Mouse (Mus musculus) neural tube, embryonic 15.5 days (tissue): Measurements from ENCODE around the gene Dusp10. TPM values are rescaled to one million over a fixed set of nuclear protein-coding genes. Genes with fewer than 3 reads are reported as not detected.

Source experiments
- ATAC-seq: fragments of 200-750 bp; cut with Nextera tagmentation; 2 replicates; pipeline ENCODE4 v1.8.0; 2017; ENCODE audit warnings: mild to moderate bottlenecking, moderate TSS enrichment, moderate library complexity; ENCODE audit not compliant: low FRiP score
- H3K27ac ChIP-seq: fragments of 300-500 bp; sonication (generic); replicated peaks from 2 replicates; pipeline ENCODE4 v1.5.1; 2015; ENCODE audit warnings: mild to moderate bottlenecking, inconsistent platforms
- H3K27me3 ChIP-seq: fragments of 300-500 bp; sonication (generic); replicated peaks from 2 replicates; pipeline ENCODE4 v1.6.1; 2015; ENCODE audit warnings: inconsistent platforms
- H3K36me3 ChIP-seq: fragments of 300-500 bp; sonication (generic); 2 replicates; pipeline ENCODE4 v1.6.1; 2015; ENCODE audit warnings: inconsistent platforms
- H3K4me1 ChIP-seq: fragments of 300-500 bp; sonication (generic); 2 replicates; pipeline ENCODE4 v1.6.1; 2015; ENCODE audit warnings: inconsistent platforms
- H3K4me2 ChIP-seq: fragments of 300-500 bp; sonication (generic); 2 replicates; pipeline ENCODE4 v1.6.1; 2015; ENCODE audit warnings: inconsistent platforms, mild to moderate bottlenecking, moderate library complexity
- H3K4me3 ChIP-seq: fragments of 300-500 bp; sonication (generic); replicated peaks from 2 replicates; pipeline ENCODE4 v1.5.1; 2015; ENCODE audit warnings: mild to moderate bottlenecking, inconsistent platforms
- H3K9ac ChIP-seq: fragments of 300-500 bp; sonication (generic); replicated peaks from 2 replicates; pipeline ENCODE4 v1.6.1; 2015; ENCODE audit warnings: mild to moderate bottlenecking, inconsistent platforms
- H3K9me3 ChIP-seq: fragments of 300-500 bp; sonication (generic); replicated peaks from 2 replicates; pipeline ENCODE4 v1.6.1; 2016; ENCODE audit warnings: inconsistent platforms
- WGBS: fragments of 180-500 bp; shearing (Covaris S2); methylation state at CpG from one replicate; pipeline ENCODE4 v1.1.7; 2015; ENCODE audit warnings: mixed read lengths; 5-methylcytosine and 5-hydroxymethylcytosine counted together
- polyA plus RNA-seq: library from polyadenylated mRNA; unstranded; fragments of >200 nt; fragmentation: Nextera tagmentation; extraction: Ambion mirVana; gene quantifications from 2 replicates; pipeline ENCODE4 v1.2.1, GENCODE M21; 2015

Dusp10 gene
- polyA plus RNA-seq, 1 experiment from 2014 or later = 5.2 TPM

DNA sequence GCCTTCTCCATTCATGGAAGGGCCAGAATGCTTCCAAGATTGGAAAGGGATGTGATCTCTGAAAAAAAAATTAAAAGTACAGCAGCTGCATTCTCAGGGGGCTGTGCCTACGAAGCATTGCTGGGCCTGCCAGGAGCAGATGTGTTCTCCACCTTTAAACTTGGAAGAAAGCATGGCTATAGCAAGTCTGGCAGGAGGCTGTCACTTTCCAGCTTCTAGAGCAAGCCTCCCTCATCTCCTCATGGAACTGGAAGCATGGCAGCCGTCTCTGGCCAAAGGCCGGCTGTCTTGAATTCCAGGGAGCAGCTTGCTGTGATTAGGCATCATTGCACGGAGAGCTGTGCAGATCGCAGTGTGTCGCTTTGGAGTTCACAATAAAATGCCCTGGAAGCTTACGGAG lies 104.5 kb downstream of the Dusp10 start:
- Histone ChIP-seq H3K36me3 (no peaks in the 10 kb centered on the region), H3K9ac (no peak overlapping the region), H3K27me3 (no peaks in the 10 kb centered on the region), H3K9me3 (no peaks in the 10 kb centered on the region), H3K27ac (no peak overlapping the region), H3K4me2 (no peak overlapping the region), H3K4me1 (no peaks in the 10 kb centered on the region), H3K4me3 (no peak overlapping the region)
- 79% methylated on average over 7 of the region's 7 CpGs for WGBS
- ATAC-seq = no peak

DNA sequence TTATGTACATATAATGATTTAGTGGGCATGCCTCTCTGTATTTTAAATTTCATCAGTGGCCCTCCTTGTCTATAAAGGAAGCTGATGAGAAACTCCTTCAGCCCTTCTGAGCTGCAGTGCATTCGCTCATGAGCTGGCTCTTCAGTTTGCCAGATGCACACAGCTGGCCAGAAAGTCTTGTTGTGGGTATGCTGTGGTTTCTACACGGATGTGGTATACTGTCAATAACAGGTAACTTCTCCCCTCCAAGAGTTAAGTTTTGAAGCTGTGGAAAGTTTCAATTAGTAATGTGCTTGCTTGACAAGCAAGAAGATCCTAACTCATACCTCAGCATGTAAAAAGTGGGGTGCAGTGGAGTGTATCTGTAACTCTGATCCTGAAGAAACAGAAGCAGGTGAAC lies 104.9 kb downstream of the Dusp10 start:
- H3K4me1 ChIP-seq = no peaks in the 10 kb centered on the region
- no peaks in the 10 kb centered on the region for H3K36me3 ChIP-seq
- 85% methylated on average over 2 of the region's 2 CpGs for WGBS
- H3K27ac ChIP-seq = no peak overlapping the region
- H3K27me3 ChIP-seq = no peaks in the 10 kb centered on the region
- H3K4me3 ChIP-seq = no peak overlapping the region
- H3K9ac ChIP-seq = no peak overlapping the region
- no peaks in the 10 kb centered on the region for H3K9me3 ChIP-seq
- no peak overlapping the region for H3K4me2 ChIP-seq
- ATAC-seq = no peak

DNA sequence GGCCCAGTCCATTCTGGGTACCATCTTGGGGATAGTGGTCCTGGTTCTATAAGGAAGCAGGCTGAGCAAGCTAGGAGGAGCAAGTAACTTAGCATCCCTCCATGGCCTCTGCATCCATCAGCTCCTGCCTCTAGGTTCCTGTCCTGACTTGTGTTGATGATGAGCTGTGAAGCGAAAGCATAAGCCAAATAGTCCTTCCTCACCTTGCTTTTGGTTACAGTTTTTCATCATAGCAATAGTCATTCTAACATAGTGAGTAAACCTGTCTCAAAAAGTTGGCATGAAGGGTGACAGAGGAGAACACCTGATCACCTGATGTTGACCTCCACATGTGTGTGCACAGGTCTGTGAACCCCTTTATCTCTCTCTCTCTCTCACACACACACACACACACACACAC lies 105.5 kb downstream of the Dusp10 start:
- ATAC-seq = no peak
- 90% methylated on average over 1 of the region's 1 CpGs for WGBS

More for the DNA sequence above, 105.5 kb downstream of the Dusp10 start:
- Histone ChIP-seq H3K27me3 (no peaks in the 10 kb centered on the region), H3K9me3 (no peaks in the 10 kb centered on the region), H3K4me2 (no peak overlapping the region), H3K4me1 (no peaks in the 10 kb centered on the region), H3K4me3 (no peak overlapping the region), H3K9ac (no peak overlapping the region), H3K27ac (no peak overlapping the region), H3K36me3 (no peaks in the 10 kb centered on the region)

Other genes with a start within 250 kb of the Dusp10 start
- gene 1700056E22Rik, start 21.0 kb downstream of the Dusp10 start, polyA plus RNA-seq = 0.91 and 1.6 TPM in 2 replicates